Mouse (Mus musculus): ENCODE results near the gene Slc6a13. TPM values are rescaled to one million over a fixed set of nuclear protein-coding genes. Genes with fewer than 3 reads are reported as not detected.

The Slc6a13 gene
- polyA plus RNA-seq, 1 experiment from 2014 or later, result 0.52 TPM

- no peak overlapping the region for H3K27ac ChIP-seq (replicated peaks)
- H3K36me3 ChIP-seq (ENCODE audit: control insufficient read depth, insufficient read depth, low read length), result no peaks in the 10 kb centered on the region
- no peak overlapping the region for H3K9ac ChIP-seq (ENCODE audit: low read length)
- H3K9me3 ChIP-seq (ENCODE audit: control insufficient read depth, low read length), result no peaks in the 10 kb centered on the region
- H3K4me2 ChIP-seq (replicated peaks; ENCODE audit: low read depth), result no peak overlapping the region
- ATAC-seq (ENCODE audit: low FRiP score, low TSS enrichment), result no peak
- H3K27me3 ChIP-seq (ENCODE audit: control insufficient read depth, insufficient read depth, low read length), result no peaks in the 10 kb centered on the region
- TF ChIP-seq CTCF (IDR thresholded peaks at IDR 0.05; ENCODE audit: low read depth) (peak; percentile 33; the same call in 1 of the 2 replicates), EP300 (optimal IDR thresholded peaks at IDR 0.05) (no peak)
- no peak for DNase-seq (ENCODE audit: low spot score)
- no peak overlapping the region for H3K4me3 ChIP-seq (ENCODE audit: low read depth, low read length)
- no peaks in the 10 kb centered on the region for H3K4me1 ChIP-seq (replicated peaks; ENCODE audit: control insufficient read depth, insufficient read depth)
- WGBS, result 57% methylated on average over 6 of the region's 6 CpGs
Measured at GRCm38 (mm10) chr6:121319099-121319498, 19.1 kb downstream of the Slc6a13 start.

GRCm38 (mm10) chr6:121322381-121323110, 22.5 kb downstream of the Slc6a13 start:
- no peaks in the 10 kb centered on the region for H3K27me3 ChIP-seq (ENCODE audit: control insufficient read depth, insufficient read depth, low read length)
- no peaks in the 10 kb centered on the region for H3K36me3 ChIP-seq (ENCODE audit: control insufficient read depth, insufficient read depth, low read length)
- no peak overlapping the region for H3K27ac ChIP-seq (replicated peaks)
- H3K4me2 ChIP-seq (replicated peaks; ENCODE audit: low read depth), result no peak overlapping the region
- WGBS, result 81% methylated on average over 9 of the region's 9 CpGs
- H3K4me3 ChIP-seq (ENCODE audit: low read depth, low read length), result no peak overlapping the region
- ATAC-seq (ENCODE audit: low FRiP score, low TSS enrichment) (no peak), DNase-seq (ENCODE audit: low spot score) (no peak)
- H3K4me1 ChIP-seq (replicated peaks; ENCODE audit: control insufficient read depth, insufficient read depth), result no peaks in the 10 kb centered on the region
- no peaks in the 10 kb centered on the region for H3K9me3 ChIP-seq (ENCODE audit: control insufficient read depth, low read length)
- H3K9ac ChIP-seq (ENCODE audit: low read length), result no peak overlapping the region
- TF ChIP-seq EP300 (optimal IDR thresholded peaks at IDR 0.05), result no peak
- no peak for TF ChIP-seq CTCF (IDR thresholded peaks at IDR 0.05; ENCODE audit: low read depth)

- no peaks in the 10 kb centered on the region for H3K4me1 ChIP-seq (replicated peaks; ENCODE audit: control insufficient read depth, insufficient read depth)
- no peak overlapping the region for H3K4me2 ChIP-seq (replicated peaks; ENCODE audit: low read depth)
- no peaks in the 10 kb centered on the region for H3K27me3 ChIP-seq (ENCODE audit: control insufficient read depth, insufficient read depth, low read length)
- no peaks in the 10 kb centered on the region for H3K36me3 ChIP-seq (ENCODE audit: control insufficient read depth, insufficient read depth, low read length)
- no peaks in the 10 kb centered on the region for H3K9me3 ChIP-seq (ENCODE audit: control insufficient read depth, low read length)
- WGBS, result 67% methylated on average over 3 of the region's 3 CpGs
- no peak for TF ChIP-seq CTCF (IDR thresholded peaks at IDR 0.05; ENCODE audit: low read depth)
- TF ChIP-seq EP300 (optimal IDR thresholded peaks at IDR 0.05), result no peak
- DNase-seq (ENCODE audit: low spot score), result no peak
- H3K4me3 ChIP-seq (ENCODE audit: low read depth, low read length), result no peak overlapping the region
- H3K27ac ChIP-seq (replicated peaks), result no peak overlapping the region
- H3K9ac ChIP-seq (ENCODE audit: low read length), result no peak overlapping the region
- ATAC-seq (ENCODE audit: low FRiP score, low TSS enrichment), result no peak
Measured at GRCm38 (mm10) chr6:121325298-121325697, 25.3 kb downstream of the Slc6a13 start.

- Histone ChIP-seq H3K27ac (replicated peaks) (no peak overlapping the region), H3K9me3 (ENCODE audit: control insufficient read depth, low read length) (no peaks in the 10 kb centered on the region), H3K36me3 (ENCODE audit: control insufficient read depth, insufficient read depth, low read length) (no peaks in the 10 kb centered on the region), H3K9ac (ENCODE audit: low read length) (no peak overlapping the region), H3K4me2 (replicated peaks; ENCODE audit: low read depth) (no peak overlapping the region), H3K27me3 (ENCODE audit: control insufficient read depth, insufficient read depth, low read length) (no peaks in the 10 kb centered on the region), H3K4me1 (replicated peaks; ENCODE audit: control insufficient read depth, insufficient read depth) (no peaks in the 10 kb centered on the region), H3K4me3 (ENCODE audit: low read depth, low read length) (no peak overlapping the region)
- ATAC-seq (ENCODE audit: low FRiP score, low TSS enrichment), result peak; percentile 33; the same call in 1 of the 2 replicates
- TF ChIP-seq EP300 (optimal IDR thresholded peaks at IDR 0.05) (no peak), CTCF (IDR thresholded peaks at IDR 0.05; ENCODE audit: low read depth) (no peak)
- DNase-seq (ENCODE audit: low spot score), result no peak
- WGBS, result 48% methylated on average over 9 of the region's 9 CpGs
Measured at GRCm38 (mm10) chr6:121325740-121326139, 25.7 kb downstream of the Slc6a13 start.

GRCm38 (mm10) chr6:121326486-121327069, 26.6 kb downstream of the Slc6a13 start:
- no peak overlapping the region for H3K4me2 ChIP-seq (replicated peaks; ENCODE audit: low read depth)
- ATAC-seq (ENCODE audit: low FRiP score, low TSS enrichment), result peak; percentile 39; the same call in 1 of the 2 replicates
- no peaks in the 10 kb centered on the region for H3K4me1 ChIP-seq (replicated peaks; ENCODE audit: control insufficient read depth, insufficient read depth)
- H3K9me3 ChIP-seq (ENCODE audit: control insufficient read depth, low read length), result no peaks in the 10 kb centered on the region
- H3K27me3 ChIP-seq (ENCODE audit: control insufficient read depth, insufficient read depth, low read length), result no peaks in the 10 kb centered on the region
- no peak for DNase-seq (ENCODE audit: low spot score)
- no peak overlapping the region for H3K9ac ChIP-seq (ENCODE audit: low read length)
- H3K27ac ChIP-seq (replicated peaks), result no peak overlapping the region
- no peaks in the 10 kb centered on the region for H3K36me3 ChIP-seq (ENCODE audit: control insufficient read depth, insufficient read depth, low read length)
- no peak for TF ChIP-seq CTCF (IDR thresholded peaks at IDR 0.05; ENCODE audit: low read depth)
- no peak for TF ChIP-seq EP300 (optimal IDR thresholded peaks at IDR 0.05)
- H3K4me3 ChIP-seq (ENCODE audit: low read depth, low read length), result no peak overlapping the region
- WGBS, result 50% methylated on average over 10 of the region's 10 CpGs

GRCm38 (mm10) chr6:121328417-121328884, 28.4 kb downstream of the Slc6a13 start:
- Histone ChIP-seq H3K36me3 (ENCODE audit: control insufficient read depth, insufficient read depth, low read length) (no peaks in the 10 kb centered on the region), H3K4me3 (ENCODE audit: low read depth, low read length) (no peak overlapping the region), H3K9ac (ENCODE audit: low read length) (no peak overlapping the region), H3K27ac (replicated peaks) (no peak overlapping the region), H3K27me3 (ENCODE audit: control insufficient read depth, insufficient read depth, low read length) (no peaks in the 10 kb centered on the region), H3K4me2 (replicated peaks; ENCODE audit: low read depth) (no peak overlapping the region), H3K4me1 (replicated peaks; ENCODE audit: control insufficient read depth, insufficient read depth) (no peaks in the 10 kb centered on the region), H3K9me3 (ENCODE audit: control insufficient read depth, low read length) (no peaks in the 10 kb centered on the region)
- DNase-seq (ENCODE audit: low spot score) (no peak), ATAC-seq (ENCODE audit: low FRiP score, low TSS enrichment) (no peak)
- TF ChIP-seq CTCF (IDR thresholded peaks at IDR 0.05; ENCODE audit: low read depth) (no peak), EP300 (optimal IDR thresholded peaks at IDR 0.05) (no peak)
- WGBS, result 64% methylated on average over 9 of the region's 9 CpGs
